Mouse (Mus musculus) forebrain, embryonic 16.5 days (tissue): ENCODE results near the gene Chrm1. TPM values are rescaled to one million over a fixed set of nuclear protein-coding genes. Genes with fewer than 3 reads are reported as not detected.

Experiments used
- ATAC-seq: fragments of 200-750 bp; cut with Nextera tagmentation; 2 replicates; pipeline ENCODE4 v1.8.0; 2017; ENCODE audit warnings: mild to moderate bottlenecking, moderate library complexity
- H3K27ac ChIP-seq: fragments of 300-500 bp; sonication (generic); 2 replicates; pipeline ENCODE4 v1.5.1; 2014; ENCODE audit warnings: low read length, control low read depth
- H3K27me3 ChIP-seq: fragments of 300-500 bp; sonication (generic); replicated peaks from 2 replicates; pipeline ENCODE4 v1.6.1; 2014; ENCODE audit warnings: low read length; ENCODE audit not compliant: control insufficient read depth, insufficient read depth
- H3K36me3 ChIP-seq: fragments of 300-500 bp; sonication (generic); 2 replicates; pipeline ENCODE4 v1.6.1; 2014; ENCODE audit not compliant: control insufficient read depth, insufficient read depth
- H3K4me1 ChIP-seq: fragments of 300-500 bp; sonication (generic); replicated peaks from 2 replicates; pipeline ENCODE4 v1.6.1; 2014; ENCODE audit warnings: low read length; ENCODE audit not compliant: control insufficient read depth, insufficient read depth
- H3K4me2 ChIP-seq: fragments of 300-500 bp; sonication (generic); 2 replicates; pipeline ENCODE4 v1.6.1; 2014; ENCODE audit warnings: mild to moderate bottlenecking, low read length, control low read depth
- H3K4me3 ChIP-seq: fragments of 300-500 bp; sonication (generic); replicated peaks from 2 replicates; pipeline ENCODE4 v1.5.1; 2014; ENCODE audit warnings: mild to moderate bottlenecking, low read length, control low read depth
- H3K9ac ChIP-seq: fragments of 300-500 bp; sonication (generic); replicated peaks from 2 replicates; pipeline ENCODE4 v1.6.1; 2014; ENCODE audit warnings: low read depth, low read length, control low read depth
- H3K9me3 ChIP-seq: fragments of 300-500 bp; sonication (generic); 2 replicates; pipeline ENCODE4 v1.6.1; 2016; ENCODE audit warnings: low read length; ENCODE audit not compliant: control insufficient read depth
- WGBS: fragments of 180-500 bp; shearing (Covaris S2); extraction: QIAGEN DNeasy Blood & Tissue Kit; methylation state at CpG from one replicate; pipeline ENCODE4 v1.1.7; 2014; 5-methylcytosine and 5-hydroxymethylcytosine counted together
- polyA plus RNA-seq: library from polyadenylated mRNA; unstranded; fragments of >200 nt; fragmentation: Nextera tagmentation; extraction: Ambion mirVana; gene quantifications from 2 replicates; pipeline ENCODE4 v1.2.1, GENCODE M21; 2015

Gene Chrm1
- polyA plus RNA-seq = 6.9 and 8.2 TPM in 2 replicates

DNA sequence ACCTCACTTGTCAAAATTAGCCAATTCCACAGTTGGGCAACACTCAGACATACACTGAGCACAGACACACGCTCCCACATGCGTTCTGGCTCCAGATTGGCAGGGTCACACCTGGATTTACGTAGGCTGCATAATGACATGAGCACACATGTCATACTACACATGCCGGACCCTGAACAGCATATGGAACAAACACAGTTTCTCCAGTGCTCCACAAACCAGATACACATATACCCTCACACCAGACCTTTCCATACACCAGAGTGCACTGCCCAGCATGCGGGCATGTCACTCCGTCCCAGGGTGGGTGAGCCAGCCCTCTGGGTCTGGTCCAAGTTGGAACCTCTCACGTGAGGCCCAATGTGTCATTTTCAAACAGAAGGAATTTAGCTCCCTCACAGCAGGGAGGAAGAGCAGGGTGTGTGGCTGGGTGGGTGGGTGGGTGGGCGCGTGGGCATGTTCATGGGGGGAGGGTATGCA, at the start of gene Chrm1:
TSS of gene Chrm1 (plus strand) at position 430 of the 480 bp plus-strand sequence.
- no peaks in the 10 kb centered on the region for H3K27me3 ChIP-seq
- ATAC-seq = peak; percentile 16; the same call in 1 of the 2 replicates
- H3K36me3 ChIP-seq = no peaks in the 10 kb centered on the region
- H3K27ac ChIP-seq = peak within 1 kb of the TSS; percentile 42
- peak within 1 kb of the TSS; percentile 51 for H3K4me3 ChIP-seq
- peak within 1 kb of the TSS; percentile 56 for H3K9ac ChIP-seq
- no peaks in the 10 kb centered on the region for H3K9me3 ChIP-seq
- WGBS = 54% methylated on average over 9 of the region's 9 CpGs
- peaks cover 20% of the 10 kb centered on the region for H3K4me1 ChIP-seq
- H3K4me2 ChIP-seq = peak within 1 kb of the TSS; percentile 88

DNA sequence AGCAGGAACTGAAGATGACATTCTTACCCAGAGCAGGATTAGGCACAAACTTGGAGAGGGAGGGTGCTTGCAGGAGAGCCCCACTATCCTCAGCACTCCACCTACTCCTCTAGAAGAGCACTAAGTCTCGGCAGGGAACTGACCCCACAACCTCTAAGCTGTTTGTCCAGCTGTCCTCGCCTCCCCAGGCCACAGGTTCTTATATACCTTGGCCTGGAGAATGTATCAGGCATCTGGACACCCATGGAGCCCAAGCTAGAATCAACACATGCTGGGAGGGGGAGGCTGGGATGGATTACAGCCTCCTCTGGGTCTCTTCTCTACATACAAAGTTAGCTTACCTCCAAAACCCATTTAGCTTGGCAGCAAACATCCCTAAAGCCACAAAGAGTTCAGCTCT, 49.2 kb upstream of the Chrm1 start:
- Histone ChIP-seq H3K4me3 (no peak overlapping the region), H3K4me1 (no peaks in the 10 kb centered on the region), H3K9me3 (no peaks in the 10 kb centered on the region), H3K4me2 (no peak overlapping the region), H3K36me3 (no peaks in the 10 kb centered on the region), H3K27ac (no peak overlapping the region), H3K9ac (no peak overlapping the region), H3K27me3 (no peaks in the 10 kb centered on the region)
- no peak for ATAC-seq
- WGBS = 60% methylated on average over 2 of the region's 2 CpGs

DNA sequence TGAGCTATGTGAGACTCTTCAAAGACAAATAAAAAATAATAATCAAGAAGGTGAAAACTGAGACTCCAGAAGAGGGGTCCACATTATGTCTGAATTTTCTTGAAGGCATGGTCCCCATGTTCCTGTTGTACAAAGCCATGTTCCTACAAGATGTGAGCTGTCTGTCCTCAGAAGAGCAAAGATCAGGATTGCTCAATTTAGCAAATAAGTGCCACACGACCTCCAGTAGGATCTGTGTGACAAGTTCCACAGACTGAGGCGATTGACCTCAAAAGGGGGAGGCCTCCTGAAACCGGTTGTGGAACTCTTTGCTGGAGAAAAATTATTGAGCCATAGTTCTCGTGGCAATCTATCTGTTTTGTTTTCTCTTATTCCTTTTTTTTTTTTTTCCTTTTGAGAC, 47.3 kb upstream of the Chrm1 start:
- no peaks in the 10 kb centered on the region for H3K4me1 ChIP-seq
- no peak overlapping the region for H3K4me2 ChIP-seq
- H3K27me3 ChIP-seq = no peaks in the 10 kb centered on the region
- H3K9ac ChIP-seq = no peak overlapping the region
- H3K9me3 ChIP-seq = no peaks in the 10 kb centered on the region
- no peak overlapping the region for H3K27ac ChIP-seq
- no peak overlapping the region for H3K4me3 ChIP-seq
- ATAC-seq = no peak
- 73% methylated on average over 4 of the region's 4 CpGs for WGBS
- no peaks in the 10 kb centered on the region for H3K36me3 ChIP-seq

DNA sequence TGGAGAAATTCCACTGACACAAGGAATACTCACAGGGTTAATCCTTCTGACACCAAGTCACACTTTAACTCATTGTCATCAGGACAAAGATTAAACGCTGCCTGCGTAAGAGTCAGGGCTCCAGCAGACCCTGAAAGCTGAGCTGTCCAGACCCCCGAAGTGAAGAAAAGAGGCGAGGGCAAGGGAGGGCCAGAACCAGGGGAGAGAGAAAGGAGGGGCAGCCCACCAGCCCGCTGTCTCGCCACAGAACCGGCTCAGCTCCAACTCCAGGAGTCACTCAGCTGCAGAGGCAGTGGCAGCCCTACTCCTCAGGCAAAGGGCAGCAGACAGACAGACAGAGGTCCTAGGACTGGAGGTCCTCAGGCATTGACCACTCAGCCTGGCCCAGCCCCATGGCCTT, 45.7 kb upstream of the Chrm1 start, which contains the start of gene Slc22a6:
TSS of gene Slc22a6 (plus strand) at position 136 of the 400 bp plus-strand sequence.
- H3K4me3 ChIP-seq = no peak within 1 kb of the TSS
- no peaks in the 10 kb centered on the region for H3K4me1 ChIP-seq
- H3K27me3 ChIP-seq = no peaks in the 10 kb centered on the region
- ATAC-seq = no peak
- H3K36me3 ChIP-seq = no peaks in the 10 kb centered on the region
- H3K9ac ChIP-seq = no peak within 1 kb of the TSS
- no peak within 1 kb of the TSS for H3K27ac ChIP-seq
- 9% methylated on average over 7 of the region's 7 CpGs for WGBS
- no peak within 1 kb of the TSS for H3K4me2 ChIP-seq
- no peaks in the 10 kb centered on the region for H3K9me3 ChIP-seq

DNA sequence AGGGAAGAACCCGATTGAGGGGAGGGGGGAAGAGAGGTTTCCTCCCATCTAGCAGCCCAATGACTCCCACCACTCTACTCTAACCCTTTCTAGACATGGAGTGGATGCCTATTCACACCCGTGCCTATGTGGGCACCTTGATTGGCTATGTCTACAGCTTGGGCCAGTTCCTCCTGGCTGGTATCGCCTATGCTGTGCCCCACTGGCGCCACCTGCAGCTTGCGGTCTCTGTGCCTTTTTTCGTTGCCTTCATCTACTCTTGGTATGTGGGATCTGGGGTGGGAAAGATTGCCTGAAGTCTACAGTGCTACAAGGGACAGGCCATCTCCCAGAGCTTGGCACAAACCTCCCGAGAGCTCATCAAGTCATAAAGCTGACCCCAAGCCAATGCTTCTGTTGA, 42.5 kb upstream of the Chrm1 start:
- H3K4me1 ChIP-seq = no peaks in the 10 kb centered on the region
- no peak overlapping the region for H3K4me2 ChIP-seq
- H3K27me3 ChIP-seq = no peaks in the 10 kb centered on the region
- H3K4me3 ChIP-seq = no peak overlapping the region
- no peaks in the 10 kb centered on the region for H3K36me3 ChIP-seq
- 94% methylated on average over 7 of the region's 7 CpGs for WGBS
- no peak overlapping the region for H3K9ac ChIP-seq
- ATAC-seq = no peak
- no peaks in the 10 kb centered on the region for H3K9me3 ChIP-seq
- H3K27ac ChIP-seq = no peak overlapping the region

DNA sequence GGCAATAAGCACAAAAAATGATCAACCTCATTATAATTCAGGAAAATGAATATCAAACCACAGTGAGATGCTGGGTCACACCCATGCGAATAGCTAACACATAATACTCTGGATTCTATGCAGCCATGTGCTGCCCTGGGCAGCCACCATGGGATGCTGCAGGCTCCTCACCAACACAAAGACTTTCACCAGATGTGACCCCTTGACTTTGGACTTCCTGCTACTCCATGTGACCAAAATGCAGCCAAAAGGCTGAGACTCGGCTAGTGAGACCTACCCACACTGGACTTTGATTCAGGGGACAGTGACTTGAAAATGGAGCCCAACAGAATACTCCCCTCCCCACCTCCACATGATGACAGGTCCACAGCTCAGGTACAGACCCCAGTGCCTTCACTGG, 33.3 kb upstream of the Chrm1 start:
- Histone ChIP-seq H3K4me1 (no peaks in the 10 kb centered on the region), H3K9me3 (no peaks in the 10 kb centered on the region), H3K36me3 (no peaks in the 10 kb centered on the region), H3K4me3 (no peak overlapping the region), H3K4me2 (no peak overlapping the region), H3K27ac (no peak overlapping the region), H3K9ac (no peak overlapping the region), H3K27me3 (no peaks in the 10 kb centered on the region)
- no peak for ATAC-seq
- WGBS = 68% methylated on average over 2 of the region's 2 CpGs

DNA sequence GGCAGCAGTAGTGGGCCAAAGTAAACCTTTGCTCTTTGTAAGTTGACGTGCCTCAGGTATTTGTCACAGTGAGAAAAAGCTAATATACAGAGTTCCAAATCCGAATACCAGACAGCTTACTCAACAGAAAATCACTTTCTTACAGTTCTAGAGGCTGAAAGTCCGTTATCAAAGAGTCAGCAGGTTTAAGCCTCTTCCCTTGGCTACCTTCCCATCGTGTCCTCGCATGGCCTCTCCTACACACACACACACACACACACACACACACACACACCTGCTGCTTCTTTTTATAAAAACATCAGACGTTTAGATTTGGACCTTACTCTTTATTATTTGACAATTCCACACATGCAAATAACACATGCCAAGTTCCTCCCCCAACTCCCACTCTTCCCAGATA, 32.8 kb upstream of the Chrm1 start:
- Histone ChIP-seq H3K9ac (no peak overlapping the region), H3K9me3 (no peaks in the 10 kb centered on the region), H3K4me2 (no peak overlapping the region), H3K27me3 (no peaks in the 10 kb centered on the region), H3K4me1 (no peaks in the 10 kb centered on the region), H3K36me3 (no peaks in the 10 kb centered on the region), H3K27ac (no peak overlapping the region), H3K4me3 (no peak overlapping the region)
- WGBS = 80% methylated on average over 6 of the region's 6 CpGs
- ATAC-seq = no peak

DNA sequence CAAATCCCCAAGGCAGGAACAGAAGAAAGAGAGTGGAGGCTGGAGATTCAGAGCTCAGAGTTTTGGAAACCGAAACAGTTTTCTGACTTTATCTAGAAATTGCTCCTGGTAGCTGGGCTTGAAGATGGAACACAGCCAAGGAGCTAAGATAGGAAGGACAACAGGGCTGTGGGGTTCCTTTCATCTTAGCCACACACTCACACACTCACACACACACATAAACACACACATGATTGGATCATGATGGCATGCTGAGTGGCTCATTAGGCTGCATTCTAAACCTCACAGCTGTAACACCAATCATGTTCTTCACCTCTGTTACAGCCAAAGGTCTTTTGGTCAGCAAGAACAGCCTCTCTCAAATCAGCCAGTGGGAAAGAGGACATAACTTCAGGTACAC, 31.6 kb upstream of the Chrm1 start:
- no peak overlapping the region for H3K4me3 ChIP-seq
- no peak overlapping the region for H3K27ac ChIP-seq
- H3K9ac ChIP-seq = no peak overlapping the region
- no peak for ATAC-seq
- no peaks in the 10 kb centered on the region for H3K36me3 ChIP-seq
- H3K27me3 ChIP-seq = no peaks in the 10 kb centered on the region
- no peaks in the 10 kb centered on the region for H3K9me3 ChIP-seq
- WGBS = 79% methylated on average over 1 of the region's 1 CpGs
- no peak overlapping the region for H3K4me2 ChIP-seq
- H3K4me1 ChIP-seq = no peaks in the 10 kb centered on the region

DNA sequence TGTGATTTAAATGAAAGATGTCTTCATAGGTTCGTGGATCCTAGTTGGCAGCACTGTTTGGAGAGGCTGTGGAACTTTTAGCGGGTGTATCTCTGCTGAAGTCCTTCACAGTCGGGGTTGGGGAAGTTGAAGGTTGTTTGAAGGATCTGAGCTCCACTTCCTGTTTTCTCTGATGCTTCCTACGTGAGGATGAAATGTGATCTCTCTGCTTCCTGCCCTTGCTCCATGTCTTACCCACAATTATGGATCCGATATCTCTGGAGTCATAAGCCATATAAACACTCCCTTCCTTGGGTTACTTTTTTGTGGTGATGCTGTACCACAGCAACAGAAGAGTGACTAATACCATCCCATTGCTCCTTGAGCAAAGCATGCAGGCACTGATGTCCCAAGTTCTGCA, 21.5 kb upstream of the Chrm1 start:
- H3K9me3 ChIP-seq = no peaks in the 10 kb centered on the region
- H3K9ac ChIP-seq = no peak overlapping the region
- H3K4me1 ChIP-seq = no peaks in the 10 kb centered on the region
- 79% methylated on average over 5 of the region's 5 CpGs for WGBS
- H3K4me3 ChIP-seq = no peak overlapping the region
- no peaks in the 10 kb centered on the region for H3K36me3 ChIP-seq
- H3K27me3 ChIP-seq = no peaks in the 10 kb centered on the region
- no peak for ATAC-seq
- H3K27ac ChIP-seq = no peak overlapping the region
- H3K4me2 ChIP-seq = no peak overlapping the region

DNA sequence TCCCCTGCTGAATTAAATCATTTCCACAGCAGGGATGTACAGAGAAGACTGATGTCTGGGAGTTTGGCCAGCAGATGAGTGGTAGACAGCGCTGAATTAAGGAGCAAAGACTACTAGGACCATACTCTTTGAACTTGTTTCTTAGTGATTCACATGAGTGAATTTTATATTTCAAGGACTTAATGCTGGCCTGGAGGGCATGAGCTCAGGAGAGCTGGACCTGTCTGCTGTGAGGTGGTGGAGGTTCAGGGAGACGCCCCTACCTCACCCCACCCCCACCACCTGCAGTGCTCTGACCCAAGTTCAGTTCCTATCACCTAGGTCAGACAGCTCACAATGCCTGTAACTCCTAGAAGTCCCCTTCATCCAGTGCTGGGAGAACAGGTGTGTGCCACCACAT, 17.2 kb upstream of the Chrm1 start:
- WGBS = 84% methylated on average over 2 of the region's 2 CpGs
- Histone ChIP-seq H3K9ac (no peak overlapping the region), H3K4me3 (no peak overlapping the region)

More for the DNA sequence above, 17.2 kb upstream of the Chrm1 start:
- Histone ChIP-seq H3K36me3 (no peaks in the 10 kb centered on the region), H3K27ac (no peak overlapping the region), H3K4me2 (no peak overlapping the region), H3K9me3 (no peaks in the 10 kb centered on the region), H3K4me1 (no peaks in the 10 kb centered on the region), H3K27me3 (no peaks in the 10 kb centered on the region)
- ATAC-seq = no peak
